Mouse (Mus musculus): ENCODE measurements at regions not wholly inside any gene's neighbourhood (a gene's known extent, or its start where the extent isn't known, plus 50 kb on each side); places are given as distances from the start of the nearest gene placed in this dataset.

DNA sequence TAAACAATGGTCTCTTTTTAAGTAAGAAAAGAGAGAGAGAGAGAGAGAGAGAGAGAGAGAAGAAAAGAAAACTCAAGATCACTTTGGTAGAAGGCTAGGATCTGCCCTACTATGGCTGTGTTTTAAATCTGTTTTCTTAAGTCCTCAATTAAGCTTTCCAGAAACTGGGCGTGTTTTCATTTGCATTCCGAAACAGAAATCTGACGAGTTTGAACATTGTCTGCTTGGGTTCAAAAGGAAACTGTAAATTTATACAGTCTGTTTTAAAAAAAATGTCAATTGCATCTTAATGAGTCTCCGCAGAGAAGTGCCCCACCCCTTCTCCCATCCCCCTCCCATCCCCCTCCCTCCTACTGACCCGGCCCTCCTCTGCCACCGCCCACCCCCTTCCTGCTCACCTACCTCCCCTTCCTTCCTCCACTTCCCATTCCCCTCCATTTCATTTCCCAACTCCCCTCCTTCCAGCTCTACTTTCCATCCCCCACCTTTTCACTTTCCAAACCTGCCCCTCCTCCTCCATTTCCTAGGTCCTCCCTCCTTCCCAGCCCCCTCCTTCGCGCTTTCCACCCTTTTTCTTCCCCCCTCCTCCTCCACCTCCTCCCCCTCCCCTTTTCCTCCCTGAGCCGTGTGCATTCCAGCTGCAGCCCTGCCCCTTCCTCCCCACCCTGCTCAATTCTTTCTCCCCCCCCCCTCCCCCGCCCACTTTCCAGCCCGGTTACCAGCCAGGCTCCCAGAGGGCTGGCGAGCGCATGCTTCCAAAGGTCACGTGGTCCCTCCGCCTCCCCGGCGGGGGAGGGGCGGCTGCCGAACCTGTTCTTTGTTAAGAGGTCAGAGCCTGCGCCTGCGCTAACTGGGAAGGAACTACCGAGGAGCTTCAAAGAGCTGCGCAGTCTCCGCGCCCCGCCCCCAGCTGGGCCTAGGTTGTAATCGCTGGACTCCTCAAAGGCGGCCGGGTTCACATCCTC is 77.7 kb upstream of the Tbl1x start:
- peak; percentile 47 to 69 for DNase-seq (ENCODE audit: low read depth in 1 of 2, low spot score in 2 of 2)

GRCm38 (mm10) chrX:77433811-77434192 is 77.0 kb upstream of the Tbl1x start:
- no peak for DNase-seq (ENCODE audit: low read depth in 1 of 2, low spot score in 2 of 2)

- no peak for DNase-seq (ENCODE audit: low read depth in 1 of 2, low spot score in 2 of 2)
These were observed 66.8 kb upstream of the Tbl1x start for GRCm38 (mm10) chrX:77443852-77444492.

DNA sequence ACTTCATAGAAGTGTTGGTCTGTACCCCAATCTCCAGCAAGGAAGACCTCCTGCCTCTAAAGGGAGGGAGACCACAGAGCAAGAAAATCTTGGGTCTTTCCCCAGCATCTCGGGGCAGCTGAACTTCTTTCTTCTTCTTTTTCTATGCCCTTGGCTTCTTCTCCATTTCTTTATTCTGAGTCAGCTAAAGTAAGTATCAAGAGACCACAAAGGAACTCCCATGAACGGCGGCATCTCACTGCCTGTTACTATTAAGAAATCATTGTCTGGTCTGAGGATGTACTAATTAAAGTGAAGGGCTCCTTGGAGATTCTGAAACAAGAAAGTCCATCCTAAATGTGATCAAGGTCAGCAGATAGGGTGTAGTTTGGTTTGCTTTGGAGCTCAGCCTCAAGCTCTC is 64.1 kb upstream of the Tbl1x start:
- no peak for DNase-seq (ENCODE audit: low read depth in 1 of 2, low spot score in 2 of 2)

- no peak for DNase-seq (ENCODE audit: low read depth in 1 of 2, low spot score in 2 of 2)
These were observed 58.7 kb upstream of the Tbl1x start for GRCm38 (mm10) chrX:77451977-77452675.

Measured in monocyte, adult 2 months (primary cell).